Mouse (Mus musculus): ENCODE results near the gene Kbtbd13. TPM values are rescaled to one million over a fixed set of nuclear protein-coding genes. Genes with fewer than 3 reads are reported as not detected.
A peak's percentile ranks its signal among the peaks of the same experiment; 100 is the strongest.

Kbtbd13 gene
- 3.9 and 5.0 TPM in 2 replicates for polyA plus RNA-seq (2015; fragmentation: Nextera tagmentation; extraction: Ambion mirVana)

DNA sequence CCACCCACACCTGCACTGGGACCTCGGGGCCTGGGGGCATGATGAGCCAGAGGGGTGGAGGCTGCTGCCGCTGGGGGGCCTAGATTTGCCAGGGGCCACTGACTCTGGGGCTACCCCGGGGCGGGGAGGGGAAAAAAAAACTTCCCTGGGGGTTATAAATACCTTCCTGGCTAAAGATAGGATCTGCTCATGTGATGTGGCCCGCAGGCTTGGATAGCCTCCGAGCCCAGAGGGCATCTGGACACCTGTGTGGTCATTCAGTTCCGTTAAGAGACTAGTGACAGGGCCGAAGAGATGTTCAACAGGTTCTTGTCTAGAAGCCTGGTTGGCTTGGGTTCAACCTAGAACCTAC, at the start of gene Kbtbd13:
Gene Kbtbd13, minus strand, starts transcription at position 40 of the 352 bp plus-strand sequence.
- H3K9ac ChIP-seq (ENCODE audit: low read depth, low read length), result 0 out of 2 replicates have a peak within 1 kb of the TSS, but pooled peaks have one; percentile 13

DNA sequence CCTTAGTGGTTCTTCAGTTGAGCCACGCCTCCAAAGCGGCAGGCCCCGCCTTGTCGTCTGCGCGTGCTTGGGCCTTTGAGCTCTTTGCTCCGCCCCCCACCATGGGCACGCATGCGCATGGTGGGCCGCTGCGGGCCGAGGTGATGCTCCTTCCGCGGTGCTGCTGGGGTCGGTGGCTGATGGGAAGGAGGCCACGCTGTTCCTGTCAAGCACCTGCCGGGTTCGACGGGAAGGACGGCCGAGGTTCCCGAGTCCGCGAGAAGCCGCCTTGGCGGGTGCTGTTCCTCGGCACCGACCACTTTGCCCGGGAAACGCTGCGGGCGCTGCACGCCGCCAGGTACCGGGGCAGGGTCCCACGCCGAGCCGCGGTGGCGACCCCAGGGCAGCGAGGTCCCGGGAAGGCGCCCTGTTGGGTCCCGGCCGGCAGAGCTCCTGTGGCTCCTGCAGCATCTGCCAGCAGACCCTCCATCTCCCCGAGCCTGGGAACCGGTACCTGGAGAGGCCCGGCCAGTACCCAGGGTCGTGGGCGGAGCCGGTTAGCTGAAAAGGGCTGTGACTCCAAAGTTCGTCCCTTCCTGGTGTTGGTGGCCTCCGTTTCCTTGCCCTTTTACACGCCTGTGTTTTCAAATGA, 44.3 kb upstream of the Kbtbd13 start, which contains the start of gene Mtfmt:
Gene Mtfmt, plus strand, starts transcription at position 112 of the 631 bp plus-strand sequence.
- under 1% methylated on average over 54 of the region's 54 CpGs for WGBS
- Histone ChIP-seq H3K27ac (ENCODE audit: low read depth, low read length) (no peak within 1 kb of the TSS), H3K9ac (ENCODE audit: low read depth, low read length) (peak within 1 kb of the TSS; percentile 58), H3K9me3 (ENCODE audit: control insufficient read depth) (no peaks in the 10 kb centered on the region), H3K4me2 (replicated peaks; ENCODE audit: low read depth) (peak within 1 kb of the TSS; percentile 95), H3K4me1 (replicated peaks; ENCODE audit: control insufficient read depth, insufficient read depth, low read length) (no peaks in the 10 kb centered on the region), H3K4me3 (ENCODE audit: low read depth, low read length) (peak within 1 kb of the TSS; percentile 96), H3K36me3 (ENCODE audit: control insufficient read depth, insufficient read depth) (peaks cover 8% of the 10 kb centered on the region), H3K27me3 (replicated peaks; ENCODE audit: control insufficient read depth, insufficient read depth, low read length) (no peaks in the 10 kb centered on the region)
- no peak for TF ChIP-seq CTCF (IDR thresholded peaks at IDR 0.05; ENCODE audit: low read depth)
- ATAC-seq, result peak; percentile 84

More for the DNA sequence above, at the start of gene Kbtbd13:
- Histone ChIP-seq H3K36me3 (ENCODE audit: control insufficient read depth, insufficient read depth) (no peaks in the 10 kb centered on the region), H3K9me3 (ENCODE audit: control insufficient read depth) (no peaks in the 10 kb centered on the region), H3K4me2 (replicated peaks; ENCODE audit: low read depth) (peak within 1 kb of the TSS; percentile 68), H3K4me1 (replicated peaks; ENCODE audit: control insufficient read depth, insufficient read depth, low read length) (peaks cover 5% of the 10 kb centered on the region), H3K27ac (ENCODE audit: low read depth, low read length) (peak within 1 kb of the TSS; percentile 58), H3K27me3 (replicated peaks; ENCODE audit: control insufficient read depth, insufficient read depth, low read length) (peaks cover 18% of the 10 kb centered on the region), H3K4me3 (ENCODE audit: low read depth, low read length) (peak within 1 kb of the TSS; percentile 39)
- ATAC-seq, result peak; percentile 7
- no peak for TF ChIP-seq CTCF (IDR thresholded peaks at IDR 0.05; ENCODE audit: low read depth)
- WGBS, result 23% methylated on average over 8 of the region's 8 CpGs

DNA sequence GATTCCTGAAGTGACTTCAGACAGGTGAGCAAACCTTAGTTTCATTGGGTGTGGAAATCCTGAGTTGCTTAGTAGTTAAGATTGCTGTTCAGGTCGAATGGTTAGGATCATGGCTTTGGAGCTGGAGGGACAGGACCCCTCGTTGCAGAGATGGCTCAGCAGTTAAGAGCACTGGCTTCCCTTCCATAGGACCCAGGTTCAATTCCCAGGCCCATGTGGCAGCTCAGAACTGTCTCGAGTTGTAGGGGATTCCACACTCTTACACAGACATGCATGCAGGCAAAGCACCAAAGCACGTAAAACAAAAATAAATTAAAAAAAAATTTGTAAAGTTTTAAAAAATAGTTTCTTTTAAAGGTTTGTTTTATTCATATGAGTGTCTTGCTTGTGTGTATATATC, 43.8 kb upstream of the Kbtbd13 start:
- no peak for ATAC-seq
- Histone ChIP-seq H3K27me3 (replicated peaks; ENCODE audit: control insufficient read depth, insufficient read depth, low read length) (no peaks in the 10 kb centered on the region), H3K4me1 (replicated peaks; ENCODE audit: control insufficient read depth, insufficient read depth, low read length) (no peaks in the 10 kb centered on the region), H3K36me3 (ENCODE audit: control insufficient read depth, insufficient read depth) (peaks cover 2% of the 10 kb centered on the region; the same call in 1 of the 2 replicates), H3K27ac (ENCODE audit: low read depth, low read length) (no peak overlapping the region), H3K9ac (ENCODE audit: low read depth, low read length) (no peak overlapping the region), H3K4me2 (replicated peaks; ENCODE audit: low read depth) (no peak overlapping the region), H3K9me3 (ENCODE audit: control insufficient read depth) (no peaks in the 10 kb centered on the region), H3K4me3 (ENCODE audit: low read depth, low read length) (peak overlapping the region; percentile 96; the same call in 1 of the 2 replicates)
- WGBS, result 67% methylated on average over 4 of the region's 4 CpGs
- no peak for TF ChIP-seq CTCF (IDR thresholded peaks at IDR 0.05; ENCODE audit: low read depth)

DNA sequence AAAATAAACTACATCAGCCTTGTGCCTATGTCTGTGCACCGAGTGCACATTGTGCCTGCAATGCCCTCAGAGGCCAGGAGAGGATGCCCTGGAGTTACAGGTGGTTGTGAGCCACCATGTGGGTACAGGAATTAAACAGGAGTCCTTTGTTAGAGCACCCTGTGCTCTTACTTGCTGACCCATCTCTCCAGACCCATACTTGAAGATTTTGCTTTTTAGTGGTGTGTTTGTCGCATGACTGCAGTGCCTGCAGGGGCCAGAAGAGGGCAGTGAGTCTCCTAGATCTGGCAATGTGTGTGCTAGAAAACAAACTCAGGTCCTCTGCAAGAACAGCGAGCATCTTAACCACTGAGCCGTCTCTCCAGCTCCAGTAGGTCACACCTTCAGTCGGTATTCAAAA, 42.7 kb upstream of the Kbtbd13 start:
- no peaks in the 10 kb centered on the region for H3K27me3 ChIP-seq (replicated peaks; ENCODE audit: control insufficient read depth, insufficient read depth, low read length)
- no peak overlapping the region for H3K4me3 ChIP-seq (ENCODE audit: low read depth, low read length)
- H3K27ac ChIP-seq (ENCODE audit: low read depth, low read length), result no peak overlapping the region
- 68% methylated on average over 5 of the region's 5 CpGs for WGBS
- peak; percentile 69 for TF ChIP-seq CTCF (IDR thresholded peaks at IDR 0.05; ENCODE audit: low read depth)
- H3K9ac ChIP-seq (ENCODE audit: low read depth, low read length), result no peak overlapping the region
- H3K4me1 ChIP-seq (replicated peaks; ENCODE audit: control insufficient read depth, insufficient read depth, low read length), result no peaks in the 10 kb centered on the region
- H3K9me3 ChIP-seq (ENCODE audit: control insufficient read depth), result no peaks in the 10 kb centered on the region
- no peak overlapping the region for H3K4me2 ChIP-seq (replicated peaks; ENCODE audit: low read depth)
- ATAC-seq, result no peak
- no peaks in the 10 kb centered on the region; the same call in 1 of the 2 replicates for H3K36me3 ChIP-seq (ENCODE audit: control insufficient read depth, insufficient read depth)

DNA sequence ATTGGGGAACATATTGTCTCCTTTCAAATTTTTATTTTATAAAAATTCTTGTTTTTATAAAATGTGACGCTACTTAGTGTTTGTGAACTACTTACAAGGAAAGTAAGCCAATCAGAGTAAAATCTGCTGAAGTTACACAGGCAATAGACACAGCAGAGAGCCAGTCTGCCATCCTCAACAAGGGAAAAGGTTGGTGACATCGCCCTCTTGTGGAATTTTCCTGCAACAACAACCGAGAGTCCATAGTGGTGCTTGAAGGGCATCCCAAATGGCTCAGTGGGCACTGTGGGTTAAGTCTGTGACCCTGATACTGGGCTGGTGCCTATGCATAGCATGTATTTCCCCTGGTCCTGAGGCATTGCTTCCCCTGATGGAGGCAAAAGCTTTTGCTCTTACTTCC, 40.8 kb upstream of the Kbtbd13 start:
- Histone ChIP-seq H3K4me3 (ENCODE audit: low read depth, low read length) (no peak overlapping the region), H3K9me3 (ENCODE audit: control insufficient read depth) (no peaks in the 10 kb centered on the region), H3K36me3 (ENCODE audit: control insufficient read depth, insufficient read depth) (no peaks in the 10 kb centered on the region), H3K9ac (ENCODE audit: low read depth, low read length) (no peak overlapping the region), H3K27me3 (replicated peaks; ENCODE audit: control insufficient read depth, insufficient read depth, low read length) (no peaks in the 10 kb centered on the region), H3K27ac (ENCODE audit: low read depth, low read length) (no peak overlapping the region), H3K4me1 (replicated peaks; ENCODE audit: control insufficient read depth, insufficient read depth, low read length) (no peaks in the 10 kb centered on the region), H3K4me2 (replicated peaks; ENCODE audit: low read depth) (no peak overlapping the region)
- under 1% methylated on average over 3 of the region's 3 CpGs for WGBS
- ATAC-seq, result 0 out of 2 replicates have a peak, but pooled peaks have one; percentile 20
- TF ChIP-seq CTCF (IDR thresholded peaks at IDR 0.05; ENCODE audit: low read depth), result peak; percentile 92

DNA sequence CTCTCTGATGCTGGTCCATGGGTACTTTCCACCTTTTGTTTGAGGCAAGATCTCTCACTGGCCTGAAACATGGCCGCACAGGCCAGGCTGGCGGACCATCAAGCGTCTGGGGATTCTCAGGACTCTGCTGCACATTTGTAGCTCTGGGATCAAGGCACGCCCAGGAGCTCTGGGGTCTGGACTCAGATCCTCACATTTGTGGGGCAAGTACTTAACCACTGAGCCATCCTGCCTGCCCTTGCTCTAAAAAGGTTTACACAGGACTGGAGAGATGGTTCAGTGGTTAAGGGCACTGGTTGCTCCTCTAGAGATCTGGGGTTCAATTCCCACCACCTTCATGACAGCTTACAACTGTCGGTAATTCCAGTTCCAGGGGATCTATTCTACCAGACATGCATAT, 39.5 kb upstream of the Kbtbd13 start:
- Histone ChIP-seq H3K27ac (ENCODE audit: low read depth, low read length) (no peak overlapping the region), H3K4me3 (ENCODE audit: low read depth, low read length) (no peak overlapping the region), H3K9ac (ENCODE audit: low read depth, low read length) (no peak overlapping the region), H3K27me3 (replicated peaks; ENCODE audit: control insufficient read depth, insufficient read depth, low read length) (no peaks in the 10 kb centered on the region), H3K4me1 (replicated peaks; ENCODE audit: control insufficient read depth, insufficient read depth, low read length) (no peaks in the 10 kb centered on the region), H3K36me3 (ENCODE audit: control insufficient read depth, insufficient read depth) (no peaks in the 10 kb centered on the region), H3K4me2 (replicated peaks; ENCODE audit: low read depth) (no peak overlapping the region), H3K9me3 (ENCODE audit: control insufficient read depth) (no peaks in the 10 kb centered on the region)
- no peak for TF ChIP-seq CTCF (IDR thresholded peaks at IDR 0.05; ENCODE audit: low read depth)
- no peak for ATAC-seq
- 92% methylated on average over 5 of the region's 5 CpGs for WGBS

Data from intestine, postnatal 0 days (tissue).